Comparison of ENCODE assay signal across 25 mouse cellular contexts in the genomic region with DNA sequence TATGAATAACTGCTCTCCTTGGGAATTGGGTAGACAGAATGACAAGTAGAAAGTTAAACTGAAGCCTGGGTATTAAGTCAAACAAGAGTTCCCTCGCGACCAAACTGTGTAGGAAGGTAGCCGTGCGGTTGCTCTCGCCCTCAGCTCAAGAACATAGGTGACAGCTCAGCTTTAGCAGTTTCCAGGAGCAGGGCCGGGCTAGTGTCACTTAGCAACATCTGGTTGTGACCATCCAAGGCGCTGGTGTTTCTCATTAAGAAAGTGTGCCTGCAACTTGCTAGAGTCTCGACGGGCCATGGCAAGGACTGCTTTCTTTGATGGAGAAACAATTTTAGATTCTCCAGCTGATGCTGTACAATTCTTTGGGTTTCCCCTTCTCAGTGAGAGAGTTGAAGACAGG.
DNase-seq lines count a peak whose midpoint lies in the region; ATAC-seq lines count a peak whose summit lies in the region.
"Had no signal": no experiment of that assay in that cellular context is flagged by ENCODE, and none has a peak within 500 bp of the region (broad histone marks: within the 10 kb centered on the region; RNA-seq: fewer than 3 reads in every experiment).

No protein-coding gene starts in this region.

- ATAC-seq in heart, embryonic 12.5 days (ENCODE audit: insufficient number of reproducible peaks, low FRiP score): no peak
- ATAC-seq in midbrain, embryonic 13.5 days: 0 out of 2 replicates have a peak, but pooled peaks have one; percentile 40
- no peak for ATAC-seq in midbrain, embryonic 16.5 days
- no peak for ATAC-seq in embryonic facial prominence, embryonic 11.5 days (replicated peaks; ENCODE audit: insufficient number of reproducible peaks, low FRiP score, low TSS enrichment, low read depth)
- no peak for ATAC-seq in limb, embryonic 13.5 days (ENCODE audit: low FRiP score, low read depth)
- ATAC-seq: hindbrain, postnatal 0 days; intestine, embryonic 16.5 days; midbrain, embryonic 15.5 days had no signal

- DNase-seq in heart, embryonic 10.5 days (ENCODE audit: low spot score): no peak
- peak; percentile 68 for DNase-seq in embryonic facial prominence, embryonic 11.5 days (ENCODE audit: low spot score)
- DNase-seq in left cerebral cortex, adult 9 months (ENCODE audit: low spot score in 2 of 2): no peak
- DNase-seq in right cerebral cortex, adult 2 months (ENCODE audit: low spot score in 2 of 2): no peak
- DNase-seq: cerebellum, adult 18-20 months; cerebellum, postnatal 14 days; kidney, adult 9 months; kidney, postnatal 14 days; lung, postnatal 36 days; right cerebral cortex, adult 18-20 months; thymus, postnatal 25 days had no signal

- H3K27ac ChIP-seq in heart, embryonic 12.5 days (ENCODE audit: poor library complexity, severe bottlenecking): no peak overlapping the region
- H3K27ac ChIP-seq in heart, embryonic 10.5 days: no peak overlapping the region
- no peak overlapping the region for H3K27ac ChIP-seq in midbrain, embryonic 13.5 days
- H3K27ac ChIP-seq in midbrain, embryonic 16.5 days (ENCODE audit: low read length): no peak overlapping the region
- no peak overlapping the region for H3K27ac ChIP-seq in embryonic facial prominence, embryonic 11.5 days (replicated peaks; ENCODE audit: low read depth, low read length)
- no peak overlapping the region for H3K27ac ChIP-seq in limb, embryonic 13.5 days
- H3K27ac ChIP-seq: hindbrain, embryonic 10.5 days; hindbrain, postnatal 0 days; limb, embryonic 15.5 days; liver, embryonic 14.5 days; lung, embryonic 15.5 days; midbrain, embryonic 15.5 days; stomach, embryonic 15.5 days had no signal

- H3K4me3 ChIP-seq in heart, embryonic 12.5 days: no peak overlapping the region
- no peak overlapping the region for H3K4me3 ChIP-seq in heart, embryonic 10.5 days
- H3K4me3 ChIP-seq in midbrain, embryonic 13.5 days (replicated peaks): no peak overlapping the region
- H3K4me3 ChIP-seq in midbrain, embryonic 16.5 days (ENCODE audit: low read depth, low read length): no peak overlapping the region
- no peak overlapping the region for H3K4me3 ChIP-seq in embryonic facial prominence, embryonic 11.5 days (ENCODE audit: low read depth, low read length)
- H3K4me3 ChIP-seq in limb, embryonic 13.5 days: no peak overlapping the region
- H3K4me3 ChIP-seq: hindbrain, embryonic 10.5 days; limb, embryonic 15.5 days; lung, embryonic 15.5 days; megakaryocyte, embryonic 14.5 days; midbrain, embryonic 15.5 days; myocyte; stomach, embryonic 15.5 days had no signal

- no peaks in the 10 kb centered on the region for H3K9me3 ChIP-seq in heart, embryonic 12.5 days (replicated peaks)
- H3K9me3 ChIP-seq in heart, embryonic 10.5 days: no peaks in the 10 kb centered on the region
- H3K9me3 ChIP-seq in midbrain, embryonic 13.5 days: no peaks in the 10 kb centered on the region
- H3K9me3 ChIP-seq in midbrain, embryonic 16.5 days (replicated peaks; ENCODE audit: control insufficient read depth, low read length, poor library complexity, severe bottlenecking): no peaks in the 10 kb centered on the region
- H3K9me3 ChIP-seq in embryonic facial prominence, embryonic 11.5 days (replicated peaks; ENCODE audit: control insufficient read depth, low read length): no peaks in the 10 kb centered on the region
- H3K9me3 ChIP-seq in limb, embryonic 13.5 days: no peaks in the 10 kb centered on the region
- H3K9me3 ChIP-seq: hindbrain, embryonic 10.5 days; limb, embryonic 15.5 days; lung, embryonic 15.5 days; megakaryocyte, embryonic 14.5 days; midbrain, embryonic 15.5 days; stomach, embryonic 15.5 days had no signal

- H3K4me1 ChIP-seq in heart, embryonic 12.5 days (replicated peaks): peaks cover 12% of the 10 kb centered on the region; the same call in 1 of the 2 replicates
- H3K4me1 ChIP-seq in heart, embryonic 10.5 days: peaks cover 3% of the 10 kb centered on the region; the same call in 1 of the 2 replicates
- peaks cover 7% of the 10 kb centered on the region; the same call in 1 of the 2 replicates for H3K4me1 ChIP-seq in midbrain, embryonic 13.5 days (replicated peaks)
- H3K4me1 ChIP-seq in midbrain, embryonic 16.5 days (ENCODE audit: control insufficient read depth, insufficient read depth, low read length): no peaks in the 10 kb centered on the region
- H3K4me1 ChIP-seq in embryonic facial prominence, embryonic 11.5 days (ENCODE audit: control insufficient read depth, insufficient read depth, low read length): no peaks in the 10 kb centered on the region
- 0 out of 2 replicates have a peak, but pooled peaks cover 17% of the 10 kb centered on the region for H3K4me1 ChIP-seq in limb, embryonic 13.5 days
- H3K4me1 ChIP-seq: hindbrain, embryonic 10.5 days; limb, embryonic 15.5 days; lung, embryonic 15.5 days; stomach, embryonic 15.5 days had no signal

- no peaks in the 10 kb centered on the region for H3K27me3 ChIP-seq in heart, embryonic 12.5 days (replicated peaks)
- no peaks in the 10 kb centered on the region for H3K27me3 ChIP-seq in heart, embryonic 10.5 days (ENCODE audit: insufficient read depth, poor library complexity, severe bottlenecking)
- H3K27me3 ChIP-seq in midbrain, embryonic 13.5 days: no peaks in the 10 kb centered on the region
- no peaks in the 10 kb centered on the region for H3K27me3 ChIP-seq in midbrain, embryonic 16.5 days (ENCODE audit: control insufficient read depth, insufficient read depth, low read depth, low read length)
- no peaks in the 10 kb centered on the region for H3K27me3 ChIP-seq in embryonic facial prominence, embryonic 11.5 days (ENCODE audit: control insufficient read depth, insufficient read depth, low read length)
- H3K27me3 ChIP-seq in limb, embryonic 13.5 days: 0 out of 2 replicates have a peak, but pooled peaks cover 10% of the 10 kb centered on the region
- H3K27me3 ChIP-seq: limb, embryonic 15.5 days; lung, embryonic 15.5 days; megakaryocyte, embryonic 14.5 days; midbrain, embryonic 15.5 days; stomach, embryonic 15.5 days had no signal

- peak overlapping the region; percentile 36; the same call in 1 of the 2 replicates for H3K4me2 ChIP-seq in heart, embryonic 12.5 days
- no peak overlapping the region for H3K4me2 ChIP-seq in midbrain, embryonic 13.5 days (replicated peaks)
- no peak overlapping the region for H3K4me2 ChIP-seq in midbrain, embryonic 16.5 days (ENCODE audit: low read length)
- H3K4me2 ChIP-seq in embryonic facial prominence, embryonic 11.5 days (ENCODE audit: low read depth, low read length): no peak overlapping the region
- H3K4me2 ChIP-seq in limb, embryonic 13.5 days (replicated peaks): peak overlapping the region; percentile 25
- H3K4me2 ChIP-seq: limb, embryonic 15.5 days; lung, embryonic 15.5 days; midbrain, embryonic 15.5 days; stomach, embryonic 15.5 days had no signal

- no peak overlapping the region for H3K9ac ChIP-seq in heart, embryonic 12.5 days
- H3K9ac ChIP-seq in midbrain, embryonic 13.5 days (replicated peaks): no peak overlapping the region
- no peak overlapping the region for H3K9ac ChIP-seq in midbrain, embryonic 16.5 days (ENCODE audit: low read depth, low read length)
- no peak overlapping the region for H3K9ac ChIP-seq in embryonic facial prominence, embryonic 11.5 days (replicated peaks; ENCODE audit: low read length)
- no peak overlapping the region for H3K9ac ChIP-seq in limb, embryonic 13.5 days
- H3K9ac ChIP-seq: limb, embryonic 15.5 days; liver, embryonic 14.5 days; lung, embryonic 15.5 days; midbrain, embryonic 15.5 days; stomach, embryonic 15.5 days had no signal

- no peaks in the 10 kb centered on the region for H3K36me3 ChIP-seq in heart, embryonic 12.5 days
- no peaks in the 10 kb centered on the region for H3K36me3 ChIP-seq in heart, embryonic 10.5 days
- H3K36me3 ChIP-seq in midbrain, embryonic 13.5 days: no peaks in the 10 kb centered on the region
- H3K36me3 ChIP-seq in midbrain, embryonic 16.5 days (ENCODE audit: control insufficient read depth, insufficient read depth, low read length): no peaks in the 10 kb centered on the region
- H3K36me3 ChIP-seq in embryonic facial prominence, embryonic 11.5 days (replicated peaks; ENCODE audit: control insufficient read depth, insufficient read depth, low read depth, low read length): no peaks in the 10 kb centered on the region
- H3K36me3 ChIP-seq in limb, embryonic 13.5 days: no peaks in the 10 kb centered on the region
- H3K36me3 ChIP-seq: hindbrain, embryonic 10.5 days; limb, embryonic 15.5 days; lung, embryonic 15.5 days; midbrain, embryonic 15.5 days; stomach, embryonic 15.5 days had no signal

- 39% methylated on average over 9 of the region's 9 CpGs for whole genome bisulfite sequencing in heart, embryonic 12.5 days
- WGBS in heart, embryonic 10.5 days: 36% methylated on average over 9 of the region's 9 CpGs
- 52% methylated on average over 9 of the region's 9 CpGs for WGBS in midbrain, embryonic 13.5 days
- WGBS in midbrain, embryonic 16.5 days: 45% methylated on average over 9 of the region's 9 CpGs
- WGBS in embryonic facial prominence, embryonic 11.5 days: 24% methylated on average over 9 of the region's 9 CpGs
- 8% methylated on average over 9 of the region's 9 CpGs for WGBS in limb, embryonic 13.5 days

Comparison
In these comparisons a context has a peak if more than half of its experiments do, and no peak if none do; other contexts are left out.
1. H3K4me2 ChIP-seq: peak in heart, embryonic 12.5 days (single experiment) and limb, embryonic 13.5 days (single experiment); none in midbrain, embryonic 13.5 days (single experiment), midbrain, embryonic 16.5 days (single experiment) and embryonic facial prominence, embryonic 11.5 days (single experiment).